Mouse (Mus musculus): ENCODE measurements at regions not wholly inside any gene's neighbourhood (a gene's known extent, or its start where the extent isn't known, plus 50 kb on each side); places are given as distances from the start of the nearest gene placed in this dataset.

DNA sequence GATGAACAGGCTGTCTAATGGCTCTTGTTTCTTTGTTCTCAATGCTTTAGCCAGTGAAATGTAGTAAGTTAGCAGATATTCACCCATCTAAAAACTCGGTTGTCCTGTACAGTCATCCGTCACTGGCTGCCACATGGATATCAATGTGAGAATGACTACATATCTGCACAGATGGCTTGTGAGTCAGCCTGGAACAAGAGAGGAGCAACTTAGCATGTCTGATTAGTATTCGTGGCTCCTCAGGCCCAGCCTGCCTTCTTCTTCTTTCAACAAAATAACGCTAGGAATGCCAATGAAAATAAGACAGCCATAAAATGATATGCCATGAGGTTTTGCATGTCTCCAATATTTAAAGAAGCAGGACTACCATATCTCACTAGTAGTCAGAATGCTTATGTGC lies 217.5 kb downstream of the Dusp6 start:
- Histone ChIP-seq H3K27me3 (ENCODE audit: low read depth, poor library complexity, severe bottlenecking) (no peaks in the 10 kb centered on the region), H3K4me3 (no peak overlapping the region), H3K36me3 (no peaks in the 10 kb centered on the region), H3K4me1 (no peaks in the 10 kb centered on the region), H3K9me3 (replicated peaks) (no peaks in the 10 kb centered on the region), H3K27ac (no peak overlapping the region)
- 91% methylated on average over 4 of the region's 4 CpGs for WGBS
- DNase-seq (ENCODE audit: low spot score), result no peak

DNA sequence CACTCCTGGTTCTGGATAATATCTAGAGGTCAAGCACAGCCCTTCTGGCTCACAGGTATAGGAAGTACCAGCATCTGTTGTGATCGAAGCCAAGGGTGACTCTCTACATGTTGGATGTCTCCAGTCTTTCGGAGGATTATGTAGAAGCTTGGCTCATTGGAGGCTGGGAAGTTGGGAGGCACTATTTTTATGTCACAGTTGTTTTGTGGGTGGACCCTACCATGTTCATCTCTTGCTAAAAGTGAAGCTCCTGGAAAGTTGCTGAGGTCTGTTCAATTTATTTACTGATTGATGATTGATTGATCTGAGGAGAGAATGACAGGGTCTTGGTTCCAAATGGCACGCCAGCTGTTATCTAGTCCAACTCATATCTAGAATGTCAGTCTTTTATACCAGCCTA lies 219.0 kb downstream of the Dusp6 start:
- Histone ChIP-seq H3K27me3 (ENCODE audit: low read depth, poor library complexity, severe bottlenecking) (no peaks in the 10 kb centered on the region), H3K9me3 (replicated peaks) (no peaks in the 10 kb centered on the region), H3K27ac (no peak overlapping the region), H3K36me3 (no peaks in the 10 kb centered on the region), H3K4me3 (no peak overlapping the region), H3K4me1 (no peaks in the 10 kb centered on the region)
- DNase-seq (ENCODE audit: low spot score), result no peak
- 93% methylated on average over 3 of the region's 3 CpGs for WGBS

DNA sequence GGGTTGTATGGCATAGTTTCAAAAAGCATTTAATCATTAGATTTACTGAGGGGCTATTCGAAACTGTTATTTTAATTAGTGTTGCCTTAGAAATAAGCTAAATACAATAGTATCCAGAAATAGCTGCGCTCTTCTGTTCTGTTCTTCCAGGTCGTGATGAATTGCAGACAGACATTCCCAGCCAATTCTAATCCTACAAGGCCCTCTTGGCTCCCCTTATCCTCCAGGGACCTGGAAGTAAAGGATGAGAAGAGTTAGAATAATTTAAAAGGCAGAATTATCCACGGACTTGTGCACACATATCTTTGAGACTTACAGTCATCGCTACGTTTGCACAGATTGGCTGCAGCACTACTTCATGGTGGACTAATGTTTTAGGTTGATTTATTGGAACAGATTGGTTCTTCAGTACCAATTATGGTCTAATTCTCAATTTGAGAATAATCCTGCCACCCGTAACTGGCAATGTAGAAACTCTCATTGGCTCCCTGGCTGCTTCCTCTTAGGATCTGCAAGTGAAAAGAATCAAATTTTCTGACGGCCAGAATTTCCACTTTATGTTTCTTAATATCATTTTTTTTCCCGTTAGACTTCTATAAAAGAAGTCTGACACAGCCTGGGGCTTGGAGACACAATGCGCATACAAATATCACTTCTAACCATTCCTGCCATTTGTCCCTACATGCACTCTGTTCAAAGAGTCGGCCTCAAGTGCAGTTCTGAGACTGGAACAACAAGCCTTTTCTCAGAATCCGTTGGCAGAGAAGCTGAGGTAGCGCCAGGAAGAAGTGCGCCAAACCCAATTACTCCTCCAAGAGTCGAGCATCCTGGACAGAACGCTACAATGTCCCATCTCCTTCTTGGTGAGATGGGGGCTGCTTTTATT lies 225.4 kb downstream of the Dusp6 start:
- no peaks in the 10 kb centered on the region for H3K4me1 ChIP-seq
- H3K9me3 ChIP-seq (replicated peaks), result no peaks in the 10 kb centered on the region
- H3K27me3 ChIP-seq (ENCODE audit: low read depth, poor library complexity, severe bottlenecking), result no peaks in the 10 kb centered on the region
- 94% methylated on average over 16 of the region's 16 CpGs for WGBS
- DNase-seq (ENCODE audit: low spot score), result no peak
- H3K27ac ChIP-seq, result no peak overlapping the region
- no peaks in the 10 kb centered on the region for H3K36me3 ChIP-seq
- H3K4me3 ChIP-seq, result no peak overlapping the region

DNA sequence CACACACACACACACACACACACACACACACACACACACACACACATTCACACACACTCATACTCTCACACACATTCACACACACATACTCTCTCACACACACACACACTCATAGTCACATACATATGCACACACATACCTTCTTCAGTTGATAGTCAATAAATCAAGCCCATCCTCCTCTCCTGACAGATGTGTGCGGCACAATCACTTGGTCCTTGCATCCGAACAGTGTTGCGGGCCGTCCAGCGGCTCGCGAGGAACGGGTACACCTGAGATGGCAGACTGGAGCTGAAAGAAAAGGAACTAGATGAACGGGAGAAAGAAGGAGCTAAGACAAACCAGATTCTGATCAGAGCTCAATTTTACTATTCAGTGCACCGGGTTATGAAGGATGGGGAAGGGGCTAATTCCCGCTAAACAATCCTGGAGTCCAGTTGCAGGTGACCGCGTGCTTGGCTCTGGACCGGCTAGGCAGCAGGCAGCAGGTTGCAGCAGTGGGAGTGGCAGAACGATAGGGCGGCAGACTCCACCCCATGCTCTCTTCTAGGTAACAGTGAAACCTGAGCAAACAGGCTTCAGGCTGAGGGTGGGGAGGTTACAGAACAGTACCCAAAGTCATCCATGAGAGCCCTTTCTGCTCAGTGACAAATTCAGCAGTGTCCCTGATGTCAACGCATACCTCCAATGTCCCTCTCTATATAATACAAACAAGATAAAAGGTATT lies 247.8 kb downstream of the Csl start:
- no peaks in the 10 kb centered on the region; the same call in 1 of the 2 replicates for H3K4me1 ChIP-seq
- H3K27ac ChIP-seq, result no peak overlapping the region
- no peaks in the 10 kb centered on the region for H3K9me3 ChIP-seq (replicated peaks)
- H3K4me3 ChIP-seq, result no peak overlapping the region
- no peak for DNase-seq (ENCODE audit: low spot score)
- no peaks in the 10 kb centered on the region for H3K36me3 ChIP-seq
- WGBS, result 74% methylated on average over 17 of the region's 17 CpGs
- H3K27me3 ChIP-seq (ENCODE audit: low read depth, poor library complexity, severe bottlenecking), result no peaks in the 10 kb centered on the region

DNA sequence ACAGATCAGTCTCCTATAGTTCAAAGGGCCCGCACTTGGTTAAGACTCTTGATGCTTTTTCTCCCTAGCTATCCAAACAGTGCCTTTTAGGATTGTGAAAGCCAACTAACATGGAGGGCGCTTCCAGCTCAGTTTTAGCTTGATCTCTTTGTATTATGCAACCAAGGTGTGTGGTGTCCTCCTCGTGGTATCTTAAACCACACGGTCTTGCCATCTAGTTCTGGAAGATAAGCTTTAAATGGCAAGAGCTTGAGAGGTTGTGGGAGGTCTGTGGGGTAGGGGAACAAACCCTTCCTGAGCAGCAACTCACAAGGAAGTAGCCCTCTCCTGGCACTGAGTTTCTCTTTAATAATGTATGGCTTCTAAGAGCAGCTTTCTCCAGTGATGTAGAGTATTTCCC lies 241.5 kb downstream of the Csl start:
- no peaks in the 10 kb centered on the region for H3K27me3 ChIP-seq (ENCODE audit: low read depth, poor library complexity, severe bottlenecking)
- no peaks in the 10 kb centered on the region for H3K9me3 ChIP-seq (replicated peaks)
- H3K36me3 ChIP-seq, result no peaks in the 10 kb centered on the region
- H3K4me1 ChIP-seq, result peaks cover 9% of the 10 kb centered on the region; the same call in 1 of the 2 replicates
- no peak overlapping the region for H3K27ac ChIP-seq
- 90% methylated on average over 4 of the region's 4 CpGs for WGBS
- DNase-seq (ENCODE audit: low spot score), result no peak
- no peak overlapping the region for H3K4me3 ChIP-seq

DNA sequence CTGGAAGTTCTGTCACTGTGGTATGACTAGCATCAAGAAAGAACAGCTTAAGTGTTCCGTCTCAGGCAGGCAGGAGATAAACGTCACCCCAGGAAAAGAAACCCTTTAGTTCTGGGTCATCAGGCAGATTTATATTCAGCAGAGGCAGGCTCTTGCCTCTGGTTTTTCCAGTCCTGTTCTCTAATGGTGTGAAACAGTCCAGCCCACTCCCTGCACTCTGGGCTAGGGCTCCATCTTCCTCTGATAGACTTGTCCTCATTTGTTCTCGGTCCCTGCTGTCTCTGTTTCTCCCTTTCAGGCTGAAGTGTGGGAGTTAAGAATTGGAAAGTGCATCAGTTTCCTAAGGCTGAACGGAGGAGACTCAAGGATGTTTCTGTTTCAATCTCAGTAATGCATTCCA lies 240.0 kb downstream of the Csl start:
- peak overlapping the region; percentile 30; the same call in 1 of the 2 replicates for H3K27ac ChIP-seq
- 31% methylated on average over 4 of the region's 4 CpGs for WGBS
- no peaks in the 10 kb centered on the region for H3K9me3 ChIP-seq (replicated peaks)
- H3K36me3 ChIP-seq, result no peaks in the 10 kb centered on the region
- DNase-seq (ENCODE audit: low spot score), result no peak
- H3K4me1 ChIP-seq, result peaks cover 17% of the 10 kb centered on the region
- H3K27me3 ChIP-seq (ENCODE audit: low read depth, poor library complexity, severe bottlenecking), result no peaks in the 10 kb centered on the region
- no peak overlapping the region for H3K4me3 ChIP-seq

DNA sequence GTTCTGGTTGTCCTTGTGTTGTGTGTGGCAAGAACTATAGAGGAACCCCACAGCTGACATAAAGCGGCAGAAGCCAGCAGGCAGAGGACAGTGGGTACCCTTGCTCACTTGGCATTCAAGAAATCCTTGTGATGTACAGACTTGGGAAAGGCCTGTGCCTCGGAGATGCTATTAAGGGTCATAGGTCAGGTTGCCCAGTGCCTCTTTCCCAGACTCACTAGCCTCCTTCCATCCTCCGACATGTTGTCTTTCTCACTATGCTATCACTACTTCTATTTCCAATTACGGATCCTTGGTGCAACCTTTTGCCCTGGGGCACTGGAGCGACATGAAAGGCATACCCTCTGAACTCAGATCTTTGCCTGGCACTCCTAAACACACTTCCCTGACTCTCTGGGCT lies 235.6 kb downstream of the Csl start:
- no peak overlapping the region for H3K4me3 ChIP-seq
- no peaks in the 10 kb centered on the region for H3K27me3 ChIP-seq (ENCODE audit: low read depth, poor library complexity, severe bottlenecking)
- H3K4me1 ChIP-seq, result peaks cover 28% of the 10 kb centered on the region
- no peak for DNase-seq (ENCODE audit: low spot score)
- H3K36me3 ChIP-seq, result no peaks in the 10 kb centered on the region
- H3K27ac ChIP-seq, result 0 out of 2 replicates have a peak overlapping the region, but pooled peaks have one; percentile 81
- 68% methylated on average over 5 of the region's 5 CpGs for WGBS
- no peaks in the 10 kb centered on the region for H3K9me3 ChIP-seq (replicated peaks)

DNA sequence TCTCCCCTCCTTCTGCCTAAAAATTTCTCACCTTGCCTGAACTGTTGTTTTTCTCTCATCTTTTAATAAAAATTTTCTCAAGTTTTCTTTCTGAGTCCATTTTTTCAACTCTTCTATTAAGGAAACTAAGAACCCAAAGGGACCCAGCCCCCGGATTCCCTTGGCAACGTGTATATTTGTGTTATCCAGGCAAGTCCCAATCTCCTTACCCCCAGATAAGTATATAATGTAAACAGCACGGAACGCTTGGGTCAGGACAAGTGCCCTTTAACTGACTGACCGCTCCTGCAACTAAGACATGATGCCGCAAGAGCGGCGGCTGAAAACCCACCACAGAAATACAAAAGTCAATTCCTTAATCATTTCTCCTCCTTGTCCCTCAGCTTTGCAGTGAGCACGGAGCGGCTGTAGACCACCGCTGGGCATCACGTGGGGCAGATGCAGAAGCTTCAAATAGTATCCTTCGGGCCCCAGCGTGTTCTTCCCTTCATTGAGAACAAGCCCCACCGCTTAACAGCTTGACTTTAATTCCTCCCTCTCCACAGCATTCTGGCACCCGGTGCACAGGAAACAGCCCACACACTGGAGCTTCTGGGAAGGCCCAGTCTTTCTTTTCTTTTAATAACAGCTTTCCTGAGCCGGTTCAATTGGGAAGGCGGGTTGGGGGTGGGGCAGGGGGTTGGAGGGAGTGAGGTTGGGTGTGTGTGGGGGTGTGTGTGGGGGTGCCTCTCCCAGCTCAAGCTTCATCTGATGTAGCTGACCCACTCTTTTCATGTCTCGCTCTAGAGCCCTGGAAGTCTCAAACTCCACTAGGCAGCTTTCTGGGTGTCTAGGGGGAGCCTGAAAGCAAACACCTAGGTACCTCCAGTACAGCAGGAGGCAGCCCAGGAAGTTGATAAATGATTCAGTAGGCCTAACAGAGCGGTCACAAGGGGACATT lies 234.9 kb downstream of the Csl start:
- Histone ChIP-seq H3K4me3 (0 out of 2 replicates have a peak overlapping the region, but pooled peaks have one; percentile 3), H3K4me1 (peaks cover 26% of the 10 kb centered on the region), H3K27me3 (ENCODE audit: low read depth, poor library complexity, severe bottlenecking) (no peaks in the 10 kb centered on the region), H3K9me3 (replicated peaks) (no peaks in the 10 kb centered on the region), H3K36me3 (no peaks in the 10 kb centered on the region), H3K27ac (peak overlapping the region; percentile 81)
- DNase-seq (ENCODE audit: low spot score), result peak; percentile 47
- WGBS, result 50% methylated on average over 20 of the region's 20 CpGs

DNA sequence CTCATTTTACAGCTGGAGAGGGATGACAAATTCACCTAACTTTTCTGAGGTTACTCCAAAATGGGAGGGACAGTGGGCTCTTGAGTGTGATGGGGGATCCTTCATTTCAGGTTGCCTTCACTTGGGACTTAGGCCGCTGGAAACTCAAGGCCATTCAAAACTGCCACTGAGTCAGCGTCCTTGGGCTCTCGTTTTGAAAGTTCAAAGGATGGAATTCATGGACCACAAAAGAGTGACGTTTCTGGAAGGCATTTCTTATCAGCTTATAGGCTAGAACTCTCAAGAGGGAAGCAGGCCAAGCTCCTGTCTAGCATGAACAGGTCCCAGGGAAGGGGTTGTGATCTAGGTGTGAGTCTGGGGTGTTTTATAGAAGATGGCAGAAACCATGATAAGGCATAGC lies 233.3 kb downstream of the Csl start:
- Histone ChIP-seq H3K27ac (peak overlapping the region; percentile 25; the same call in 1 of the 2 replicates), H3K36me3 (no peaks in the 10 kb centered on the region), H3K4me3 (no peak overlapping the region), H3K4me1 (peaks cover 19% of the 10 kb centered on the region), H3K9me3 (replicated peaks) (no peaks in the 10 kb centered on the region), H3K27me3 (ENCODE audit: low read depth, poor library complexity, severe bottlenecking) (no peaks in the 10 kb centered on the region)
- no peak for DNase-seq (ENCODE audit: low spot score)
- WGBS, result 88% methylated on average over 4 of the region's 4 CpGs

DNA sequence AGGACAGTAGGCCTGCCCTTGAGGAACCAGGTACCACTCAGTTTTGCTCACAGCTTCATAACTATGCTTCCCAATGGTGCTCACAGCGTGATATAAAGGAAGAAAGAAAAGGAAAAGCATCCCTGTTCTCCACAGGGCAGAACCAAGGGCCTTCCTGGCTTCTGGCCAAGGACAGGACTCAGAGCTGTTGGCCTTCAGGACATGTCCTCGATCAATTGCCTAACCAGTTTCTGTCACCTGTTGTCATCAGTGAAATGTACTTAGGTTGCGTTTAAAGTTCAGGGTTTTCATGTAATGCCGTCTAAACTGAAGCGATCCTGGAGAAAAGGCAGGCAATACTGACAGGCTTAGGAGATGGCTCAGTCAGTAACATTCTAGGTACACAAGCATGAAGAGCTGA lies 232.9 kb downstream of the Csl start:
- DNase-seq (ENCODE audit: low spot score), result no peak
- Histone ChIP-seq H3K27me3 (ENCODE audit: low read depth, poor library complexity, severe bottlenecking) (no peaks in the 10 kb centered on the region), H3K36me3 (no peaks in the 10 kb centered on the region), H3K4me1 (peaks cover 19% of the 10 kb centered on the region), H3K27ac (peak overlapping the region; percentile 25; the same call in 1 of the 2 replicates), H3K9me3 (replicated peaks) (no peaks in the 10 kb centered on the region), H3K4me3 (no peak overlapping the region)
- 90% methylated on average over 5 of the region's 5 CpGs for WGBS

DNA sequence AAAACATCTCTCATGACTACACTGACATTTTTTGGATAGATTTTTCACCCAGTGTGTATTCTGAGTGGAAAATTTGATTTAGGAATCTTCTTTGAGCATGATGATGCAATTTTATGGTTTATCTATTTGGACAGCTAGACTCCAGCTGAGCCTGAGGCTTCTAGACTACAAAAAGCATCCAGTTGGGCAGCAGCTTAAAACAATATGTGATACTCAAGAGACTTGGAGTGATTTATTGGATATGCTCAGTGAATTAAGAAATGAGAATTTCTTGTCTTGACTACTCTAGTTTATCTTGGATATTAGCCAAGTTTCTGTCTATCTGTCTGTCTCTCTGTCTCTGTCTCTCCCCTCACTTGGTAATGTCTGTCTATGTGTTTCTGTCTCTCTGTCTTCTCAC lies 228.4 kb downstream of the Csl start:
- Histone ChIP-seq H3K4me3 (no peak overlapping the region), H3K4me1 (peaks cover 14% of the 10 kb centered on the region), H3K9me3 (replicated peaks) (no peaks in the 10 kb centered on the region), H3K27ac (no peak overlapping the region), H3K27me3 (ENCODE audit: low read depth, poor library complexity, severe bottlenecking) (no peaks in the 10 kb centered on the region), H3K36me3 (no peaks in the 10 kb centered on the region)
- DNase-seq (ENCODE audit: low spot score), result no peak

DNA sequence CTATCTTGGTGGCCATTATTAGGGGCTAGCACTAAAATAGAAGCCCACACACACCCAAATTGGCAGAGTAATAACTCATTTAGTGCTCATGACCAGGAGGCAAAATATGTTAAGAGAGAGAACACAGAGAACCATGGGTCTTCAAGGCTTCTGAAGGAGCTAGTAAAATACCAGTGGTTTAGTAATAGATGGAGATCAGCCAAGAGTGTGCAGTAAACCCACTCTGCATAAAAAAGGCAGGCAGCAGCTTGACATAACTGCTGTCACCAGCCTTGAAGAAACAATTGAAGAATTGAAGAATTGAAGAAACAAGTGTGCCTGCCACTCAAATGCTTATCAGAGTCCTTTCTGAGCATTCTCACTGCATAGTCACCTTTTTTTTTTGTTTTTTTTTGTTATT lies 227.9 kb downstream of the Csl start:
- H3K9me3 ChIP-seq (replicated peaks), result no peaks in the 10 kb centered on the region
- H3K27ac ChIP-seq, result no peak overlapping the region
- DNase-seq (ENCODE audit: low spot score), result no peak
- no peaks in the 10 kb centered on the region for H3K27me3 ChIP-seq (ENCODE audit: low read depth, poor library complexity, severe bottlenecking)
- no peak overlapping the region for H3K4me3 ChIP-seq
- no peaks in the 10 kb centered on the region for H3K36me3 ChIP-seq
- peaks cover 14% of the 10 kb centered on the region for H3K4me1 ChIP-seq
